Mouse (Mus musculus) retina, postnatal 7 days (tissue): ENCODE results near the gene Arntl.

ENCODE experiments used
- DNase-seq: peaks from one replicate; pipeline ENCODE4 v3.0.0-alpha.2; 2012; ENCODE audit warnings: low read depth, low spot score

Arntl gene

GRCm38 (mm10) chr7:113206644-113207470, at the start of gene Arntl:
Arntl (plus strand) TSS chr7:113207465.
- peak; percentile 99 for DNase-seq

GRCm38 (mm10) chr7:113161077-113161698, 46.1 kb upstream of the Arntl start:
- no peak for DNase-seq

GRCm38 (mm10) chr7:113164719-113165118, 42.5 kb upstream of the Arntl start:
- DNase-seq, result no peak

- no peak for DNase-seq
Observed at GRCm38 (mm10) chr7:113167092-113167491, 40.2 kb upstream of the Arntl start.

GRCm38 (mm10) chr7:113168609-113169008, 38.7 kb upstream of the Arntl start:
- DNase-seq, result no peak

GRCm38 (mm10) chr7:113172425-113172824, 34.8 kb upstream of the Arntl start:
- no peak for DNase-seq

GRCm38 (mm10) chr7:113175481-113175880, 31.8 kb upstream of the Arntl start:
- no peak for DNase-seq

GRCm38 (mm10) chr7:113178073-113178472, 29.2 kb upstream of the Arntl start:
- no peak for DNase-seq

- DNase-seq, result no peak
Observed at GRCm38 (mm10) chr7:113183787-113184186, 23.5 kb upstream of the Arntl start.

- no peak for DNase-seq
Observed at GRCm38 (mm10) chr7:113185056-113185455, 22.2 kb upstream of the Arntl start.

GRCm38 (mm10) chr7:113186041-113186800, 21.0 kb upstream of the Arntl start:
- DNase-seq, result no peak

- no peak for DNase-seq
Observed at GRCm38 (mm10) chr7:113188091-113188490, 19.2 kb upstream of the Arntl start.

GRCm38 (mm10) chr7:113188566-113188965, 18.7 kb upstream of the Arntl start:
- DNase-seq, result no peak

GRCm38 (mm10) chr7:113191787-113192186, 15.5 kb upstream of the Arntl start:
- DNase-seq, result no peak

- no peak for DNase-seq
Observed at GRCm38 (mm10) chr7:113192714-113193365, 14.4 kb upstream of the Arntl start.

- DNase-seq, result no peak
Observed at GRCm38 (mm10) chr7:113193872-113194271, 13.4 kb upstream of the Arntl start.

- DNase-seq, result no peak
Observed at GRCm38 (mm10) chr7:113195271-113195670, 12.0 kb upstream of the Arntl start.

GRCm38 (mm10) chr7:113196171-113196570, 11.1 kb upstream of the Arntl start:
- DNase-seq, result no peak

GRCm38 (mm10) chr7:113197161-113197775, 10.0 kb upstream of the Arntl start:
- DNase-seq, result no peak

GRCm38 (mm10) chr7:113201584-113201983, 5.7 kb upstream of the Arntl start:
- no peak for DNase-seq
